Mouse (Mus musculus): Measurements from ENCODE around the gene Zfp865.

- TF ChIP-seq CTCF (IDR thresholded peaks at IDR 0.05; ENCODE audit: extremely low read depth, insufficient read length, insufficient replicate concordance, low read depth, low read length) (no peak), POLR2A (IDR thresholded peaks at IDR 0.05; ENCODE audit: low read depth, low read length) (no peak)
These were observed 32.8 kb downstream of the Zfp865 start for GRCm38 (mm10) chr7:5052931-5053343.
